Mouse (Mus musculus) embryo, embryonic 10.5 days (tissue): Measurements from ENCODE around the gene Flnb.
A peak's percentile ranks its signal among the peaks of the same experiment; 100 is the strongest.

Experiments
- DNase-seq: peaks from one replicate; pipeline ENCODE4 v3.0.0-alpha.2; 2015; ENCODE audit warnings: low spot score

Flnb gene

DNA sequence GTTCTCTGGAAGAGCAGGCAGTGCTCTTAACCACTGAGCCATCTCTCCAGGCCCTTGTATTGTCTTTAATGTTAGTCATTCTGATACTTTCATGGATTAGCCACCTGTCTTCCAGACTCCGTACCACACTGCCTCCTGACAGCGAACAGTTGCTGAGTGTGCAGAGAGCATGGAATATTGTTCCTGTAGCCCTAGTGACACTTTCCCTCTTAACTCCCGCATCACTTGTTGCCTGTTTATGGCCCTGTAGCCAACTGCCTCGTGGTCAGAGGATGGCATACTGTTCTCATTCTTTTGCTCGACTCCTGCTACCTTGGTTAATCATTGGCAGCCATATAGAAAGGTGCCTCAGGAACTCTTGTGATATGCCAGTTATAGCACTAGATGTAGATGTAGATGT lies 45.4 kb downstream of the Flnb start:
- no peak for DNase-seq

DNA sequence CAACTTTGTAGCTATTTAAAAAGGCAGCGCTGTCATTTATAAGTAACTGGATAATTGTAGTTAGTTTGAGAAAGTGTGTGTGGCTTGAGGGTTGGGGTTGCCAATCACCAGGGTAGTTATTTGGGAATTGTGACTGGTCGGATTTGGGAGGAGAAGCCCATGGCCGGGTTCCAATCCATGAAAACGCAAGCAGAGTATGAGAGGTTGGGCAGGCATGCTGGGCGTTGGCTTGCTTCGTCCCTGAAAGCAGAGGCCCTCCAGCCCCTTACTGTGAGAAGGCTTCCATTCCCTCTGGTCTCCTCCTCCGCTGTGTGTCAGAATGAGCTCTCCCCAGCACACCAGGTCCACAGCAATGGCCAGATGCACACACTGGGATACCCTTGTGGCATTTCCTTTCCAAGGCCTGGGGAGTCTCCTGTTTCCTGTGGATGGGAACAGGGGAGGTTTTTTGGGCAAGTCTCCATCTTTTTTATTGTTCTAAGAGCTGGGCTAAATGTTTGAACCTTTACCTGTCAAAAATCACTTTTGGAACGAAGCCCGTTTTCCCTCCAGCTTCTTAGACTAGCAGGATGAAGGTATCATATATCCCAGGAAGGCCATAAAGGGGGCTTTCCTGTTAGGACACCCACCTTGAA lies 46.2 kb downstream of the Flnb start:
- no peak for DNase-seq

DNA sequence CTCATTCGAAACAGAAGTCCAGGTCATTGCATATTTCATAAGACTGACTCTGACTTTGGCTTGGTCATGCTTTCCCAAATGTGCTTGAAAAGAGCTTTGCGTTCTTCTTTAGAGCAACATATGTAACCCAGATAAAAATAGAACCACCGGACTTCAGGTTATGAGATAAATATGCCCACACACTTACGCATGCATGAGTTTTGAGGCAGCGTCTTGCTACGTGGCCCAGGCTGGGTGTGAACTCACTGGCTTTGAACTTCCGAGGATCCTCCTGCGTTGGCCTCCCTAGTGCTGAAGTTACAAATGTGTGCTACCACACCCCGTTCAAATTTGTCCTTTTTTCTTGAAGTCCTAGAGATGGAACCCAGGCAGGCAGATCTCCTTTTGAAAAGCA lies 46.7 kb downstream of the Flnb start:
- no peak for DNase-seq

DNA sequence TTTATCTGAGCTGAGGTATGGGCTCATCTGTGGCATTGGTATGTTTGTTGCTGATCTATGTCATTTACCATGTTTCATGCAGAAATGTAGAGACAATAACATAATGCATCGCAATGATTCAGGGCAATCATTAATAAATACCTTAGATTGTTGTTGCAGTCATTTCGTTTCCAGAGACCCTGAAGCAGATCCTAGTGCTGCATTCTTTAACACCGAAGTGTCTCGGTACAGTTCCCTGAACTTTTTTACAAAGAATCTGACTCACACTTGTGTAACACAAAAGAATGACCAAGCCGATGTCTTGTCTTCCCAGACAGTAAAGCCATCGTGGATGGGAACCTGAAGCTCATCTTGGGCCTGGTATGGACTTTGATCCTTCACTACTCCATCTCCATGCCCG lies 49.5 kb downstream of the Flnb start:
- DNase-seq: no peak

DNA sequence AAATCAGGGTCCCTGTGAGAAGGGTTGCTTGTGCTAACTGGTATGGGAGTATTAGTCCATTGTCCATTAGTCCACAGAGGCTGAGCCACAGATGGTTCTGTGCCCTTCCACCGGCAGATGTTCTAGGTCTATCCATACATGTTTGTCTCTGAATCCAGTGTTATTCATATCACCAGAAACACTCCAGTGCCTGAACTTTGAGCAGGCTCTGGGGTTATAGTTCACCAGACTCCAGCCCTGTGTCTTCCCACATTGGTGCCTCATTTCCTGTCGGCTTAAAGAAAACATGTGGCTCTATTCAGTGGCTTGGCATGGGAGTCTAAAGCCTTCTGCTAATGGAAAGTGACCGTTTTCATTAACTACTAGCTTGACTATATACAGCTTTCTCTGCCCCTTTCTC lies 50.1 kb downstream of the Flnb start:
- no peak for DNase-seq

GRCm38 (mm10) chr14:7869796-7870195 lies 52.0 kb downstream of the Flnb start:
- DNase-seq: no peak

GRCm38 (mm10) chr14:7873552-7873951 lies 55.8 kb downstream of the Flnb start:
- no peak for DNase-seq

DNA sequence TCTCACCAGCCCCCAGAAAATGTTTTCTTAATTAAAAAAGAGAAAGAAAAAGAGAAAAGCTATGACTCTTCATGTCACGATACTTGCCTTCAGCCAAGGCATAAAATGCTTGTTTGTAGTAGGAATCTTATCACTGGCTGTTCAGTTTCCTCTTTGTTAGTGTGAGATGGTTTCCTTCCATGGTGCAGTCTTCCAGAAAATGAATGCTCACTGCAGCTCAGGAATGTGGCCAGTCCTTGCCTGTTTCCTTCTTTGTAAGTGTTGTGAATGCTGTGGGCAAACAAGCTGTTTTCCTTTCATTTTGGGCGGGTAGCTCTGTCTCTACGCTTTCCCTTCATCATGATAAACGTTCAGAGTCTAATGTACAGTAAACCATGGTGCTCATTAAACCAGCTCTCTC lies 56.7 kb downstream of the Flnb start:
- DNase-seq: no peak

- no peak for DNase-seq
These were observed 60.2 kb downstream of the Flnb start for GRCm38 (mm10) chr14:7877957-7878356.

DNA sequence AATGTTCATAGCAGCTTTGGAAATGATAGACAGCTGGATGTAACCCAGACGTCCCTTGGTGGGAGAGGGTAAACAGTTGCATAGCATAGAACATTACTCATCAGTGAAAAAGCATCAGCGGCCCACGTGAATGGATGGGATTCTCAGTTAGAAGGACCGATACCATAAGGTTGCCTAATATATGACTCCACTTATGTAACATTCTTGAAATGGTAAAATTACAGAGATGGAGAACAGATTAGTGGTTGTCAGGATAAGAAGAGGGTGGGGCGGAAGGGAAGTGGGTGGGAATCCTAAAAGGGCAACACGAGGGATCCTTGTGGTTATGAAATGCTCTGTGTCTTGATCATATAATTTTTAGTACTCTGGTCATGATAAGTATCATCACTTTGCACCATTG lies 62.6 kb downstream of the Flnb start:
- DNase-seq: no peak

DNA sequence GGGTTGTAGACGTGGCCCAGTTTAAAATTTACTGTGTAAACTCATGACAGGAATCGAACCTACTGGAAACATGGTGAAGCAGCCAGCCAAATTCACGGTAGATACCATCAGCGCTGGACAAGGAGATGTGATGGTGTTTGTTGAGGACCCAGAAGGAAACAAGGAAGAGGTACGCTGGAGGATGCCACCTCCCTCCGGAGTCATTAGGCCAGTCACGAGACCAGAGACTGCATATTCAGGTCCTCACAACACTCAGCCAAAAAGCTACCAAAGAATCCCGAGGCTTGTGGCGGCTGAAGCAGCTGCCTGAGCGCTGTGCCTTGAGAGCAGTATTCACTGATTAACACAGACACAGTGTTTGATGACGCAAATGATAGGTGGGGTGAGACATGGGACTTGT lies 63.8 kb downstream of the Flnb start:
- no peak for DNase-seq

DNA sequence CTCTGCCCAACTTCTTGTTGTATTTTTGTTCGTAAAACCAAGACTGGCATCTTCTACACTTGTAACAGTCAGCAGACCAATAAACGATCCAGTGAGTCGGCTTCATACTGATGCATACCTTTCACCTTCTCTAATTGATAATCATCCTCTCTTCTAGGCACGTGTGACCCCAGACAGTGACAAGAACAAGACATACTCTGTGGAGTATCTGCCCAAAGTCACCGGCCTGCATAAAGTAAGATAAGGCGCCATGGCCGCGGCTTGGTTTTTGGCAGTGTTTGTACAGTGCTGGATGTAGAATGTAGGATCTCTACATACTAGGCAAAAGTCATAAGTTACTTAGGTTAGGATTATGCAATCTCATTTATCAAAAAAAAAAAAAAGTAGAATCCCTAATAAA lies 64.3 kb downstream of the Flnb start:
- no peak for DNase-seq

GRCm38 (mm10) chr14:7884158-7884557 lies 66.4 kb downstream of the Flnb start:
- no peak for DNase-seq

DNA sequence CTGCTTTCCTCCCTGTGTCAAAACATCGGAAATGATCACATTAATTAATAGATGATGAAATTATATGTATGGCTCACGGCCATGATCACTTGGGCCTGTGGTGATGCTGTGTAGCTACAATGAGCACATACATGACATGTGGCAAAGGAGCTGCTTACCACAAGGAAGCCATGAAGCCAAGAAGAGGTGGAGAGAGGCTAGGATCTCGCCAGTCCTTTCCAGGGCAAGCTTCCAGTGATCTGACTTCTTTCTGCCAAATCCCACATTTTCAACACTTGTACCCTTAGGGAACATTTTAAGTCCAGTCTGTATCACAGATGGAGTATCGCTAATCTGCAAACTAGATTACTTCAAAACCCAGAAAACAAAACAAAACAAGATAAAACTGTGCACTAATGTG lies 67.1 kb downstream of the Flnb start:
- no peak for DNase-seq

DNA sequence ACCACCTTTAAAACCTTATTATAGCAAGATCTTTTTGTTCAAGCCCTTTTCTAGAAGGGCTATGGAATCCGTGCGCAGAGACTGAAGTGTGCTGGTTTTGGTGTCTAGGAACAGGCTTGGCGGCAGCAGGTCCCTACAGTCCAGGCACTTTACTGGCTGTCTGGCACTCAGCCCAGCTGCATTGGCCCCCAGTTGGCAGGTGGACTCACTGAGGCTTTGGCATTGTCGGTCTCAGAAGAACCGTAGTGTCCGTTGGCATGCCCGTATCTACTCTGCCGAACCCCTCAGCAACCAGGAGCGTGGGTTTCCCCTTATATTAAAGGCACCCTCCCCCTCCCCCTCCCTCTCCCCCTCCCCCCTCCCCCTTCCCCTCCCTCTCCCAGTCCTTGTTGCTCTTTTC lies 67.8 kb downstream of the Flnb start:
- DNase-seq: no peak

GRCm38 (mm10) chr14:7886008-7886407 lies 68.3 kb downstream of the Flnb start:
- no peak for DNase-seq

DNA sequence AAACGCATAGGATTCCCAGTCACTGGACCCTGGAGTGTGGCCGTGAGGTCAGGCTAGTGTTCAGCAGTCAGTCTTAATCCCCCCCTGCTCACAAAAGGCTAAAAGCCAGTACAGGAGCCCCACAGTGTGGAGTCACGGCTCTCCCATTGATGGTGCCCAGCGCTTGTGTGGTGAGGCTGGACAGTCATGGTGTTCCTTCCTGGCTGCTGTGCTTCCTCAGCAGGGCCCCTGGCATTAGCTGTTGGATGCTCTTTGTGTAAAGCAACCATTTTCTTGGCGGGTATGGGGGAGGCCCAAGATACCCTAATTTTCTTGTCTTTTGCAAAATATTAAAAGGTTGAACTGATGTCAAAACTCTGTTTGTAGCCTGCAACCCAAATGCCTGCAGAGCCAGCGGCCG lies 69.4 kb downstream of the Flnb start:
- DNase-seq: no peak

- DNase-seq: no peak
These were observed 70.5 kb downstream of the Flnb start for GRCm38 (mm10) chr14:7888294-7888693.

DNA sequence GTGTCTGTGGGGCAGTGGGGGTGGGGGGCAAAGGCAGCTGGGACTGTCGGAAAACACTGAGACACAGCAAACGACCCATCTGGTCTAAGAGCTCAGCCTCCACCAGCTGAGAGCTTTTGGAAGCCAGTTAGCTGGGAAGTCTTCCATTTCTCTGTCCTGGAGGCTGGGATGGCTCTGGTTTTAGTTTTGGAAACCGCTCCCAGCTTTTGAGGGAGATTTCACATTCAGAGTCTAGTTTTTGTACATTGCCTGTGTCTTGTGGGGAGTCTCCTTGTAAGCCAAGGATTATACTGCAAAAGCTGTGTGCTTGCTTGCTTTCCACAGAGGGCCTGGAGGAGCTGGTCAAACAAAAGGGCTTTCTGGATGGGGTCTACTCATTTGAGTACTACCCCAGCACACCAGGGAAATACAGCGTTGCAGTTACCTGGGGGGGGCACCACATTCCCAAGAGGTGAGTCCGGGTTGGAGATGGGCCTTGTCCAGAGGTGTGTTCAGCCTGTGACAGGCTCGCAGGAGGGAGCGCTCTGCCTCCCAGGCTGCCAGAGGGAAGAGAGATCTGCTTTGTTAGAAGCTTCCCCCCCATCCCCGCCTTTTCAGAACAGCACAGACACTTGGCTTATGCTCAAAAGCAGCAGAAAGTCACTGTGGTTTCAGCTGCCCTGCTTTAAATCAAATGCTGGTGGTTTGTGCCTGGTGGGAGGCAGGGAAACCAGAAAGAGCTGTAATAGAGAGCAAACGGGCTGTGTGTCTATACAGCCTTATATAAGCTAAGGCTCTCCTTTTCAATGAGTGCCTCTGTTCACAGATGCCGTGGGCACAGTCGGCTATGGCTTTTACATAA lies 71.3 kb downstream of the Flnb start:
- peak; percentile 18 for DNase-seq

- no peak for DNase-seq
These were observed 72.1 kb downstream of the Flnb start for GRCm38 (mm10) chr14:7889834-7890233.

GRCm38 (mm10) chr14:7891401-7891800 lies 73.6 kb downstream of the Flnb start:
- DNase-seq: no peak

DNA sequence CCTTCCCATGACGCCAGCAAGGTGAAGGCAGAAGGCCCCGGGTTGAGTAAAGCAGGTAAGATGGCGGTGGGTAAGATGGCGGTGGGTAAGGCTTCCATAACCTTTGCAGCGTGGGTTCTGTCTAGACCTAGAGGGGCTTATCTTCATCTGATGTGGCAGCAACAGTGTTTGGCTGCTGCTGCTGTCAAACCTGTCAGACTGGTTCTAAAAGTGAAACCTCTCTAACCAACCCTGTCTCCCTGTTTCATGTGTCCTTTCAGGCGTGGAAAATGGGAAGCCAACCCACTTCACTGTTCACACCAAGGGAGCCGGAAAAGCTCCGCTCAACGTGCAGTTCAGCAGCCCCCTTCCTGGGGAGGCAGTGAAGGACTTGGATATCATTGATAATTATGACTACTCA lies 78.4 kb downstream of the Flnb start:
- no peak for DNase-seq

GRCm38 (mm10) chr14:7896699-7897098 lies 78.9 kb downstream of the Flnb start:
- no peak for DNase-seq

- DNase-seq: no peak
These were observed 82.2 kb downstream of the Flnb start for GRCm38 (mm10) chr14:7899986-7900385.
